Mouse (Mus musculus): ENCODE measurements at regions not wholly inside any gene's neighbourhood (a gene's known extent, or its start where the extent isn't known, plus 50 kb on each side); places are given as distances from the start of the nearest gene placed in this dataset.

DNA sequence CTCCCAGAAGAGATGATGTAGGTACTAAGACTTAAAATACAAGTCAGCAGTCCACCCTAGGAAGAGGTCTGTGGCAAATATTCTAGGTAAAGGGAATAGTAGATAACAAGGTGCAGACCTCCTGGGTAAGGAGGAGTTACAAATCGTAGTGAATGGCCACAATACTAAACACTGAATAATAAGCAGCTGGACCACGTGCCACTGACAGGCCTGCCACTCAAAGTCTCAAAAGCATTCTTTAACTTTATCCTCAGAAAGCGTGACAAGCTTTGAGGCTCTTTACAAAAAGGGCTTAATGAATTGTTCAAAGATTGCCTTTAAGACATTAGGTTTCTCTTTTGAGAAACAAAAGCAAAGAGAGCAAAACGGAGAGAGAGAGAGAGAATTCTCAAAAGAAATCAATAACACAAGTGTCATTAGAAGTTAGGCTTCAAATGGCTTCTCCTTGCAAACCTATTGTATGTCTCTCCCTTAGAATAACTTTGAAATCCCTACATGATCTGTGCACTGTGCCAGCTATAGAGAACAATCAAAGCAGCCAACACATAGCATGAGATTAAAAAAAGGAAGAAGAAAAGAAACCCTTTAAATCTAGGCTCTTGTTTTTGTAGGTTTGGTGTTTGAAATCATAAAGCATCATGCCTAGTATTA is 383.6 kb upstream of the Actbl2 start:
- H3K36me3 ChIP-seq (ENCODE audit: control insufficient read depth, insufficient read depth): no peaks in the 10 kb centered on the region
- no peaks in the 10 kb centered on the region for H3K27me3 ChIP-seq (ENCODE audit: control insufficient read depth, insufficient read depth, insufficient read length)
- no peak overlapping the region for H3K4me3 ChIP-seq
- H3ac ChIP-seq (ENCODE audit: control insufficient read depth, insufficient read length): no peak overlapping the region
- no peak overlapping the region for H3K4me2 ChIP-seq (ENCODE audit: low read depth)
- H3K79me2 ChIP-seq (ENCODE audit: control insufficient read depth, insufficient read depth): no peaks in the 10 kb centered on the region
- TF ChIP-seq E2F4 (IDR thresholded peaks at IDR 0.05; ENCODE audit: insufficient read depth) (no peak), MYOG (IDR thresholded peaks at IDR 0.05; ENCODE audit: control insufficient read depth in 1 of 3, insufficient read depth in 1 of 3, insufficient read length in 2 of 3, low read depth in 2 of 3) (no peak), TCF12 (IDR thresholded peaks at IDR 0.05; ENCODE audit: insufficient read depth, poor library complexity, severe bottlenecking) (no peak), MAX (IDR thresholded peaks at IDR 0.05; ENCODE audit: low read depth) (no peak), USF1 (IDR thresholded peaks at IDR 0.05; ENCODE audit: low read depth) (no peak), CEBPB (IDR thresholded peaks at IDR 0.05; ENCODE audit: insufficient read depth, poor library complexity, severe bottlenecking) (no peak), POLR2AphosphoS2 (IDR thresholded peaks at IDR 0.05; ENCODE audit: insufficient read length, low read depth) (no peak), TCF3 (IDR thresholded peaks at IDR 0.05; ENCODE audit: insufficient read length, low read depth) (no peak), REST (IDR thresholded peaks at IDR 0.05; ENCODE audit: insufficient read depth, insufficient read length) (no peak), POLR2A (IDR thresholded peaks at IDR 0.05; ENCODE audit: insufficient read length, low read depth) (no peak), MYOD1 (IDR thresholded peaks at IDR 0.05; ENCODE audit: control insufficient read depth in 1 of 3, insufficient read length in 2 of 3, low read depth in 2 of 3) (no peak), SRF (IDR thresholded peaks at IDR 0.05; ENCODE audit: control insufficient read depth, insufficient read length, low read depth) (no peak)

GRCm38 (mm10) chr13:110871776-110872135 is 383.1 kb upstream of the Actbl2 start:
- Histone ChIP-seq H3K36me3 (ENCODE audit: control insufficient read depth, insufficient read depth) (no peaks in the 10 kb centered on the region), H3ac (ENCODE audit: control insufficient read depth, insufficient read length) (no peak overlapping the region), H3K4me2 (ENCODE audit: low read depth) (no peak overlapping the region), H3K27me3 (ENCODE audit: control insufficient read depth, insufficient read depth, insufficient read length) (no peaks in the 10 kb centered on the region), H3K79me2 (ENCODE audit: control insufficient read depth, insufficient read depth) (no peaks in the 10 kb centered on the region), H3K4me3 (no peak overlapping the region)
- TF ChIP-seq CEBPB (IDR thresholded peaks at IDR 0.05; ENCODE audit: insufficient read depth, poor library complexity, severe bottlenecking) (no peak), MAX (IDR thresholded peaks at IDR 0.05; ENCODE audit: low read depth) (no peak), MYOD1 (IDR thresholded peaks at IDR 0.05; ENCODE audit: control insufficient read depth in 1 of 3, insufficient read length in 2 of 3, low read depth in 2 of 3) (no peak), SRF (IDR thresholded peaks at IDR 0.05; ENCODE audit: control insufficient read depth, insufficient read length, low read depth) (no peak), MYOG (IDR thresholded peaks at IDR 0.05; ENCODE audit: control insufficient read depth in 1 of 3, insufficient read depth in 1 of 3, insufficient read length in 2 of 3, low read depth in 2 of 3) (no peak), TCF12 (IDR thresholded peaks at IDR 0.05; ENCODE audit: insufficient read depth, poor library complexity, severe bottlenecking) (no peak), E2F4 (IDR thresholded peaks at IDR 0.05; ENCODE audit: insufficient read depth) (no peak), USF1 (IDR thresholded peaks at IDR 0.05; ENCODE audit: low read depth) (no peak), POLR2AphosphoS2 (IDR thresholded peaks at IDR 0.05; ENCODE audit: insufficient read length, low read depth) (no peak), TCF3 (IDR thresholded peaks at IDR 0.05; ENCODE audit: insufficient read length, low read depth) (no peak), POLR2A (IDR thresholded peaks at IDR 0.05; ENCODE audit: insufficient read length, low read depth) (no peak), REST (IDR thresholded peaks at IDR 0.05; ENCODE audit: insufficient read depth, insufficient read length) (no peak)

GRCm38 (mm10) chr13:110881573-110881972 is 373.2 kb upstream of the Actbl2 start:
- Histone ChIP-seq H3K36me3 (ENCODE audit: control insufficient read depth, insufficient read depth) (no peaks in the 10 kb centered on the region), H3ac (ENCODE audit: control insufficient read depth, insufficient read length) (no peak overlapping the region), H3K4me2 (ENCODE audit: low read depth) (no peak overlapping the region), H3K79me2 (ENCODE audit: control insufficient read depth, insufficient read depth) (no peaks in the 10 kb centered on the region), H3K4me3 (no peak overlapping the region), H3K27me3 (ENCODE audit: control insufficient read depth, insufficient read depth, insufficient read length) (no peaks in the 10 kb centered on the region)
- TF ChIP-seq MYOD1 (IDR thresholded peaks at IDR 0.05; ENCODE audit: control insufficient read depth in 1 of 3, insufficient read length in 2 of 3, low read depth in 2 of 3) (no peak), REST (IDR thresholded peaks at IDR 0.05; ENCODE audit: insufficient read depth, insufficient read length) (no peak), SRF (IDR thresholded peaks at IDR 0.05; ENCODE audit: control insufficient read depth, insufficient read length, low read depth) (no peak)

GRCm38 (mm10) chr13:110882173-110882572 is 372.6 kb upstream of the Actbl2 start:
- Histone ChIP-seq H3K4me2 (ENCODE audit: low read depth) (peak overlapping the region; percentile 57), H3K4me3 (no peak overlapping the region), H3K79me2 (ENCODE audit: control insufficient read depth, insufficient read depth) (no peaks in the 10 kb centered on the region), H3K27me3 (ENCODE audit: control insufficient read depth, insufficient read depth, insufficient read length) (no peaks in the 10 kb centered on the region), H3K36me3 (ENCODE audit: control insufficient read depth, insufficient read depth) (no peaks in the 10 kb centered on the region), H3ac (ENCODE audit: control insufficient read depth, insufficient read length) (no peak overlapping the region)
- no peak for TF ChIP-seq CEBPB (IDR thresholded peaks at IDR 0.05; ENCODE audit: insufficient read depth, poor library complexity, severe bottlenecking)
- TF ChIP-seq TCF3 (IDR thresholded peaks at IDR 0.05; ENCODE audit: insufficient read length, low read depth): no peak
- TF ChIP-seq MAX (IDR thresholded peaks at IDR 0.05; ENCODE audit: low read depth): no peak
- no peak for TF ChIP-seq MYOD1 (IDR thresholded peaks at IDR 0.05; ENCODE audit: control insufficient read depth in 1 of 3, insufficient read length in 2 of 3, low read depth in 2 of 3)
- TF ChIP-seq POLR2A (IDR thresholded peaks at IDR 0.05; ENCODE audit: insufficient read length, low read depth): no peak
- TF ChIP-seq SRF (IDR thresholded peaks at IDR 0.05; ENCODE audit: control insufficient read depth, insufficient read length, low read depth): no peak

DNA sequence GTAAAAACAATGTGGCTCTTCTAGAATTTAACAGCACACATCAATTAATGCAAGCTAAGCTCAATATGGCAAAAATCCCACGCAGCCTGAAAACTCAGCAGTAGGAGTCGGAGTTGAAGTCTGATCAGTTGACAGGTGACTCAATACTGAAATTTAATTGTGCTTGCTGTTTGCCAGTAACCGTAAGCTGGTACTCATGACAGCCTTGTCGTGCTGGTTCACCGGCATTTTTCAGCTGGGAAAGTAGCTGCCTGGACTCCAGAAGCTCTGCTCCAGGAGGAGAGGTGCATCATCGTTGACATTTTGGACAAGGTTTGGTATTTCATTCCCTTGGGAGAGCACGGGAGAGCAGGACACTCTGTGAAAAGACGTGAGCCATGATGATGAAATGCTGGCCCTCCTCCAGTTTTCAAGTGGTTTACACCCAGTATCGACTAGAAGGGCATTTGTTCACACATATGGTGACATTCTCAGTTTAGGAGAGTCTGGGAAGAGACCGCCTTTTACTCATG is 372.1 kb upstream of the Actbl2 start:
- TF ChIP-seq POLR2A (IDR thresholded peaks at IDR 0.05; ENCODE audit: insufficient read length, low read depth): no peak
- no peak for TF ChIP-seq SRF (IDR thresholded peaks at IDR 0.05; ENCODE audit: control insufficient read depth, insufficient read length, low read depth)
- TF ChIP-seq CEBPB (IDR thresholded peaks at IDR 0.05; ENCODE audit: insufficient read depth, poor library complexity, severe bottlenecking): peak; percentile 25; the same call in 1 of the 2 replicates
- Histone ChIP-seq H3ac (ENCODE audit: control insufficient read depth, insufficient read length) (no peak overlapping the region), H3K79me2 (ENCODE audit: control insufficient read depth, insufficient read depth) (no peaks in the 10 kb centered on the region), H3K4me2 (ENCODE audit: low read depth) (peak overlapping the region; percentile 57), H3K4me3 (no peak overlapping the region), H3K36me3 (ENCODE audit: control insufficient read depth, insufficient read depth) (no peaks in the 10 kb centered on the region), H3K27me3 (ENCODE audit: control insufficient read depth, insufficient read depth, insufficient read length) (no peaks in the 10 kb centered on the region)

Data from myocyte (in vitro differentiated cells).